Mouse (Mus musculus) retina, adult 2 months (tissue): Measurements from ENCODE around the gene Clba1.
A peak's percentile ranks its signal among the peaks of the same experiment; 100 is the strongest.
"Not testable (repeated sequence)": the region's sequence is repeated elsewhere in the genome, so short reads cannot be mapped to it uniquely, and the experiment has no call there.

Source experiments
- DNase-seq: peaks from one replicate; pipeline ENCODE4 v3.0.0-alpha.2; 2012; ENCODE audit warnings: low read depth, low spot score

The Clba1 gene

GRCm38 (mm10) chr12:112816866-112817265 lies 8.1 kb downstream of the Clba1 start:
- DNase-seq, result not testable (repeated sequence)

GRCm38 (mm10) chr12:112819057-112819662 lies 10.4 kb downstream of the Clba1 start:
- no peak for DNase-seq

- no peak for DNase-seq
These were observed 11.8 kb downstream of the Clba1 start for GRCm38 (mm10) chr12:112820401-112820999.

GRCm38 (mm10) chr12:112821216-112821615 lies 12.5 kb downstream of the Clba1 start:
- no peak for DNase-seq

- no peak for DNase-seq
These were observed 13.2 kb downstream of the Clba1 start for GRCm38 (mm10) chr12:112821974-112822373.

- no peak for DNase-seq
These were observed 13.9 kb downstream of the Clba1 start for GRCm38 (mm10) chr12:112822676-112823075.

GRCm38 (mm10) chr12:112823221-112823620 lies 14.5 kb downstream of the Clba1 start:
- no peak for DNase-seq

- no peak for DNase-seq
These were observed 17.2 kb downstream of the Clba1 start for GRCm38 (mm10) chr12:112825901-112826300.

GRCm38 (mm10) chr12:112828501-112829243 lies 19.9 kb downstream of the Clba1 start:
- DNase-seq, result no peak

- peak; percentile 92 for DNase-seq
These were observed 20.6 kb downstream of the Clba1 start, which contains the start of gene Cdca4 for GRCm38 (mm10) chr12:112829244-112829864. Cdca4 (minus strand) TSS chr12:112829423.

- DNase-seq, result no peak
These were observed 21.4 kb downstream of the Clba1 start for GRCm38 (mm10) chr12:112830141-112830540.

GRCm38 (mm10) chr12:112830570-112830969 lies 21.8 kb downstream of the Clba1 start:
- no peak for DNase-seq

GRCm38 (mm10) chr12:112832411-112832810 lies 23.7 kb downstream of the Clba1 start:
- no peak for DNase-seq

GRCm38 (mm10) chr12:112833527-112833926 lies 24.8 kb downstream of the Clba1 start:
- DNase-seq, result no peak

- DNase-seq, result no peak
These were observed 26.3 kb downstream of the Clba1 start for GRCm38 (mm10) chr12:112835046-112835445.

- DNase-seq, result no peak
These were observed 31.7 kb downstream of the Clba1 start for GRCm38 (mm10) chr12:112840209-112841086.

- not testable (repeated sequence) for DNase-seq
These were observed 32.7 kb downstream of the Clba1 start for GRCm38 (mm10) chr12:112841338-112841892.

GRCm38 (mm10) chr12:112842128-112842527 lies 33.4 kb downstream of the Clba1 start:
- DNase-seq, result not testable (repeated sequence)

- peak; percentile 66 for DNase-seq
These were observed 35.1 kb downstream of the Clba1 start for GRCm38 (mm10) chr12:112843803-112844202.

GRCm38 (mm10) chr12:112847880-112848279 lies 39.1 kb downstream of the Clba1 start:
- DNase-seq, result no peak
